Mouse (Mus musculus) brain, adult 2 months (tissue): ENCODE measurements around the gene Nrp2.

Experiments used
- DNase-seq: peaks from one replicate; pipeline ENCODE4 v3.0.0; 2011; ENCODE audit warnings: low read depth, low spot score

The Nrp2 gene

DNA sequence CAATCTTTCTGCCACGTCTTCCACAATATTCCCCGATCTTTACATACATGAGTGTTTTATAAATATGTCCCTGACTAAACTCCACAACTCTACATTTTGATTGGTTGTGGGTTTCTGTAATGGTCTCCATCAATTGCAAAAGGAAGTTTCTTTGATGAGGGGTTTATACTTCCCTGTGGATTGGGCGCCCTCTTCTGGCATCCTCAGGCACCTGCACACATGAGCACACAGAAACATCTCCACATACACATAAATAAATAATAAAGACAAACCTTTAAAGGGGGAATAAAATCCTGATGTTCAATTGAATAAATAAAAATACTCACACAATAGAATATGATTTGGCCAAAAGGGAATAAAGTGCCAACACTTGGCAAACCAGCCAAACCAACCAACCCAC, 117.1 kb downstream of the Nrp2 start:
- DNase-seq = no peak

DNA sequence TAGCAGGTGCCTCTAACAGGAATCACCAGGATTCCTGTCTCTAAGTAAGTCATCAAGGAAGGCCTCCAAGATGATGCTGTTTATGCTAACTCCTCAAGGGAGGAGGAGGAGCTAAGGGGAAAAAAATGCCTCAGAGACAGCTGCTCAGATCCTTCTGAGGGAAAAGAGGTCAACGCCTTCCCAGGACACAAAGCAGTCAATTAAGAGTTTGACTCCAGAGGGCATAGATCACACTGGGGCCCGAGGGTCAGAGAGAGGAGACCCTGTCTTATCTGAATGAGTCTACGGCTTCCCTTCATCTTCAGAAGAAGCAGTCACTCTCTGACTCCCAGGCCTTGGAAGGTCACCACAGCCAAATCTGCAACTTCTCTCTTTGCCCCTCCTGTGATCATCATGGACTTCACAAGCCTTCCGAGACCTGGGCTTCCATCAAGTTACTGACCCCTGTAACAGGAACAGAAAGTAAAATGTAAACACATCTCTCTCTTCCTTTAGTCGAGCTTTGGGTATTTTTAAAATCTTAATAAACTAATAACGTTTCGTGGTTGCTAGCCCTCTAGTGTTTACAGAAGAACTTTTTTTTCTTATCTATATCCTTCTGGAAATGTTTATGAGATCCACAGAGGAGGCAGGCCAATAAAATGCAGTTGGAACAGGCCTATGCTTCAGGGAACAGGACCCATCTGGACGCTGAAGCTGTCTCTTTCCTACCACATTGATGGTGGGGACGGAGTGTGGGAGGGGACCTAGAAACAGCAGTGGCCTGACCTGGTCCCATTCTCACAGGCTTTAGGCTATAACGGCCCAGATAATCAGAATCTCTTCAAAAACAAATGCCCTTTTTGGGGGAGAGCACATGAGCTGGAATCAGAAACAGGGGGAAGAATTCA, 118.7 kb downstream of the Nrp2 start:
- no peak for DNase-seq

DNA sequence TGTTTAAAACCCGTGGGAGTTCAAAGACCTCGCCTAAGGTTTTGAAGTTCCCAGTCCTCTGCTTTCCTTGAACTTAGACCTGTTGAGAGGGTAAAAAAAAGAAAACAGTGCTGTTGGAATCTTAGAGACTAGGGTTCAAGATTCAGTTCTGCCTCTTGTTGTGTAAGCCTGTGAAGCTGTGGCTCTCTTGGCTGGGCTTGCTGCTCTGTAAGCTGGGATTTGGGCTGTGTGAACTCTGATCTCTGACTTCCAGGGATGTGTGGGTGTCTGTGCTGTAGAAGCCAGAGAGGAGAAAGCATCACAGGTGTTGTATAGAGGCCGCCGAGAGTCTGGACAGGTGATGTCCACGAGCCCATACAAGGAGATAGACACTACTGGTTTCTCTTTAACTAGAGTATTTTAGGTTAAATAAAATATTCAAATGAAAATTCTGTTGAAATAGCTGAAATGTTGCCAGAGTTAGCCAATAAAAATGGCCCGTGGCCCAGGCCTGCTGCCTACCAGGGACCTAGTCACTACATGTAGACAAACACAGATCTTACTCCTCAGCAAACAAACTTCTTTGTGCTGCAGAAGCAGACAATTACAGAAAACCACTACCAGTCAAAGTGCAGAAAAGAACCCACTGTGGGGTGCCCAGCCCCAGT, 120.6 kb downstream of the Nrp2 start:
- DNase-seq = no peak

DNA sequence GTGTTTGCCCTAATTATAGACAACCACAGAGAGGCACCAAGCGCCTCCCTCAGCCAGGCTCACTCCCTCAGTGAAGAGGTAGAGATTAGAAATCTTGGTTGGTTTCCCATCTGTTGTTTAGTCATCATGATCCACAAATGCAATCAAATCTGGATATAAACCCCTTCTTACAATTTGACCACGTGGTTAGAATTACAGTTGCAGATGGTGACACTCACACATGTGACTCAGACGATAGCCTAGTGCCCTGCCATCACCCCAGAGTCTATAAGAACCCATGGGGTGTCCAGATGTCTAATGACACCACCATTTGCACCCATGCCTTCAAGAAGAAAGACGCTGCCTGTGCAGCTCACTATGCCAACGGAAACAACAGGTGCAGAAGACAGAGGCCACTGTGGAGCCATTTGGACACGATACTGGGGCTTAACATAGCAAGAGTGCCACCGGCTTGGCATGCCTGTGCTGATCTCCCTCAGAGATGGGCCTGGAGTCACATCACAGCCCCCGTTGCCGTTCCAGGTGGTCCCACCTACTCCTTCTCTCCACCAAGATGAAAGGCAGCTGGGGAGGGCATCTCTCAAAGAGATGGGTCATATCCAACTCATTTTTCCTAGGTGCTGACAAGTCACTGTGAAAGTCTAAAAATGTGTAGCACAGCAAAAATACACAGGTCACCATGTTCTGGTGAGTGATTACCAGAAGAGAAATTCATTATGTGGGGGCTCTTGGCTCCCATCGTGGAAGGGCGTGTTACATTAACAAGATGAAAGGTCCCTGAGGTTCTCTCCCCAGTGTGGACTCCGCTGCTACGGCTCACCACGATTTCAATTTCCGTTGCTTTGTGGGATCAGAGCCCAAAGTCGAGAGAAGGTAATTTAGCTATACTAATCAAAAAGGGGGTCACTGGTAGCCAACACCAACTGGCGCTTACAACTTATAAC, 123.0 kb downstream of the Nrp2 start:
- no peak for DNase-seq

DNA sequence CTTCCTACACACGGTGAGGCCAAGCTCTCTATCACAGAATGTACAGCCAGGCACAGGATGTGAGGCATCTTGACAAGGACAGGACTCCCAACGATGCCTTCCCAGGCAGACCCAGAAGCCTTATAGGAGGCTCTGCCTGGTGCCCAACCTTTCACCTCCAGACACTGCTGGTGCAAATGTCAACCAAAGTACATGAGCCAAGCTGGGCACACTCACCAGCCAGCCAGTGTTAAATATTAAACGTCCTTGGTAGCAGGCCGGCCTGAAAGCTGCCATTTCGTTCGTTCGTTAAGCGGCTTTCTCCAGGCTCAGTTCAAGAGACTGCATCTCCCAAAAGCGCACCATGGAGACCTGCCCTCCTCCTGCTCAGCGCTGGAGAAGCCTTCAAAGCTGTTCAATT, 124.2 kb downstream of the Nrp2 start:
- no peak for DNase-seq

DNA sequence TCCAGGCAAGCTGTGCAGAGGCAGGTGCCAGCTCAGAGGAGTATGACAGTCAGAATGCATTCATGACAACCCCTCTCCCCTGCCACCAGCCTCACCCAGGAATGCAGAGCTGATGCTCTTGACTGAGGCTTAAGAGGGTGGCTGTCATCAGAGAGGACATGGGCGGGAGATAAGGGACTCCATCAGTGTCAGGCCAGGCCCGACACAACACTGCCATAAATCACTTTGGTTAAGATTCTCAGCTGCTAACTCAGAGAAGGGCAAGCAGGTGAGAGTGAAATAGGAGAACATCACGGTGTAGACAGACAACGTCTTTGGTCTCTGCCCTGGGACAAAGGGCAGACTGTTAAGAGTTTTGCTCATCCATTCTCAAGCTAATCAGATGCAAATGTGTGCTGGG, 125.1 kb downstream of the Nrp2 start:
- DNase-seq = no peak

DNA sequence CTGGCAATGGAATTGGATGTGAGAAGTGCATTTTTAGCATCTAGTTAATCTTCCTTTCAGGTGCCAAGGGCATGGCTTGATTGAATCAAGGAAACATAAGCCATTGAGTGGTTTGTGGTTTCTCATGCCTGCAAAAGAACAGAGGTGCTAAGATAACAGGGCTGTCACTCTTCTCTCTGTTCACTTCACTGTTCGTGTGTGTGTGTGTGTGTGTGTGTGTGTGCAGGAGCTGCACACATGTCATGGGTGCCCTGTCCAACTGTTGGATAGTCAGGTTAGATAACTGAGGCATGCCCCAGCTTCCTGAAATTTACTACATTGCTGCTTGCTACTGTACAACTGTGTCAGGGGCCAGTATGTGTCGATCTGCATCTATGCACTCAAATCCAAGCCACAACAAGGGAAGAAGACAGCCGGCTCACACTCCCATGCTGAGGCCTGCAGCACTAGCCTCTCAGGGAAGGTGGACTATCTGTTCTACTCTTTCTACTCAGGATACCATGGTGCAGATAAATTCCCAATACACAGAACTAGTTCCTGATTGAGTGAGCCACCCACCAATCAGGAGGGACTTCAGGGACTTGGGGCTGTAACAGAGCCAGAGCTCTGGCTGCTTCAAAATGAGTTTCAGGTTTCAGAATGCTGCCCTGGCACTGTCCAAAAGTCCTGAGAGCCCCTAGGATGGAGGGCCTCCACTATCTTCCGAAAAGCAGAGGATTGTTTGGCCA, 126.8 kb downstream of the Nrp2 start:
- no peak for DNase-seq

DNA sequence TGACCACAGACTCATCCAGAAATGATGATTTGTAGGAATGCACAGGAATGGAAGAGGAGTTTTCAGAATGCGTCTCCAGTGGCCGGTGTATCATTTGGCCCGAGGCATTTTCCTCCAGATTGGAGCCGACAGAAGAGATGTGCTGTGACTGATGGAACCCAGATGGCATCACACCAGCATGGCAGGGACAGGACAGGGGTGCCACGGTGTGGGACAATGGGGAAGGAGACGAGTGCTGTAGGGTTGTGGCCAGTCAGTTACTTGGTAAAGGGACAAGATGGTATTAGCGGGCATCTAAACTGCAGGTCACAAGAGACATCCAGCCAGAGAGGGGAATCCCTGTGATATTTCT, 127.3 kb downstream of the Nrp2 start:
- DNase-seq = no peak

DNA sequence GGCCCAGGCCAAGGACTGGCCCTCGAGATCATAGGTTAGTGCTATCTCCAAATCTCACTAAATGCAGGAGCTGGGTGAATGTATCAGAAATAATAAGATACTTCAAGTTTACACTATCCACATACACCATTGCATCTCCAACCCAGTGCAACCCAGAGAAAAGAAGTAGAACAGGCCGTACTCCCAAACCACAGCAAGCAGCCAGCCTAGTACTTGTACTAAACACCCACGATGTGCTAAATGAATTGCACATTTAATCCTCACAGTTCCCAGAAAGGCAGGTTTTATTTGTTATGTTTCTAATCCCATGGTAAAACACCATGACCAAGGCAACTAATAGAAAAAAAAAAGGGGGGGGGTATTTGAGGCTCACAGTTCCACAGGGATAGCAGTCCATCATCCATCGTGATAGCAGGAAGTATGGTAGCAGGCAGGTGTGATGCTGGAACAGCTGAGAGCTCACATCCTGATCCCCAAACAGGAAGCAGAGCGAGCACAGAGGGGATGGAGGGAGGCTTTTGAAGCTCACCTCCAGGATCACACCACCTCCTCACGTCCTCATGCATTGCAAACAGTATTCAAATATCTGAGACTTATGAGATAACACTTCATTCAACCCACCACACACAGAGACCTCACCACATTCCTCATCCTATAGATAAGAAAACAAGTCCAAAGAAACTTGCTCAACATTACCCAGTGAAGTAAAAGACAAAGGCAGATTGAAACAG, 128.8 kb downstream of the Nrp2 start:
- DNase-seq = no peak

DNA sequence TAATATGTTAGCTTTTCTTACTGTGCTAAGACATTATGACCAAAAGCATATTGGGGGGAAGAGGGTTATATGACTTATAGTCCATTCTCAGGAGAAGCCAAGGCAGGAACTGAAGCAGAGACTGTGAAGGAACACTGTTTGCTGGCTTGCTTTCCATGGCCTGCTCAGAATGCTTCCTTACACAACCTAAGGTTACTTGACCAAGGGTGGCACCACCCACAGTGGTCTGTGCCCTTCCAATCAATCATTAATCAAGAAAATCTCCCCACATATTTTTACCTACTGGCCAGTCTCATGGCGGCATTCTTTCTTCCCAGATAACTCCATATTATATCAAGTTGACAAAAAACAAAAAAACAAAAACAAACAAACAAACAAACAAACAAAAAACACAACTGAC, 130.3 kb downstream of the Nrp2 start:
- DNase-seq = no peak

DNA sequence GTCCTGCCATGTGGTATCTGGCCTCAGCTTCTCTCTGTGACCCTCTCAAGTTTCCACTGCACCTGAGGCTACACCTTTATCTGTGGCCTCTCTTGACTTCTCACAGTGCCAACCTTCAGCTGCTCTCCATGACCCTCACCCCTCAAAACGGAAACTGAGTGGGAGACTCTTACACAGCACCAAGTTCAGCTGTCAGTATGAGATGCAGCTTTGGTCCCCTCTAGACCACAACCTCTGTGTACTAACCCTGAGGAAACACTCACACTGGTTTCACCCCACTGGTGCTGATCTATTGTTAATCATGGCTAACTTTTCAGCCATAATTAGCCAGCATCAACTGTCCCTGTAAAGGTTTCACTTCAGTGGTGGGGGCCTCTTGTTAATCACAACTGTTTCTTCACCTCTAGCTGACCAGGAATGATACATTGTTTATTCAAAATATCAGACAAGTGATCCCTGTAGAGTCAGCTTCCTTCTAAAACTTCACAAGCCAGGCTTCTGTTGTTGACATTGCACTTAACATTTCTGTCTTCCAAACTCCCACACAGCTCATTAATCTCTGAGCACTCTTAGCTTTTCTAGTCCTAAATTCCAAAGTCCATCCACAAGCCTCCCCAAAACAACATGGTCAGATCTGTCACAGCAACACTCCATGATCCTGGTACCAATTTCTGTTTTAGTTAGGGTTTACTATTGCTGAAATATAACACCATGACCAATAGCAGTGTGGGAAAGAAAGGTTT, 131.5 kb downstream of the Nrp2 start:
- DNase-seq = no peak

DNA sequence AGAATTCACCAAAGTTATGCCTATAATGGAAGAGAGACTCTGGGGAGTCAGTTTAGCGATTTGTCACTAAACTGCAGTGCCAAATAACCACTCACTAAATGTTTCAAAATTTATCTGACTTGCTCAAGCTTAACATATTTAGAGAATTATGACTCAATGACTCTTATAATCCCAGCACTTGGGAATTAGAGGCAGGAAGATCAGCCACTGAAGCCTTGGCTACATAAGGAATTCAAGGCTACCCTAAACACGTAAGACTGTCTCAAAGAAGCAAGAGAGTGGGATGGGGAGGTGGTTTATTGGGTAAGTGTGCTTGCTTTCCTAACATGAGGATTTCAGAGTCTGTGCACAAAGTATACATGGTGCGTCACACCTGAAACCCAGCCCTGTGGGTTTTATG, 135.0 kb downstream of the Nrp2 start:
- DNase-seq = no peak

DNA sequence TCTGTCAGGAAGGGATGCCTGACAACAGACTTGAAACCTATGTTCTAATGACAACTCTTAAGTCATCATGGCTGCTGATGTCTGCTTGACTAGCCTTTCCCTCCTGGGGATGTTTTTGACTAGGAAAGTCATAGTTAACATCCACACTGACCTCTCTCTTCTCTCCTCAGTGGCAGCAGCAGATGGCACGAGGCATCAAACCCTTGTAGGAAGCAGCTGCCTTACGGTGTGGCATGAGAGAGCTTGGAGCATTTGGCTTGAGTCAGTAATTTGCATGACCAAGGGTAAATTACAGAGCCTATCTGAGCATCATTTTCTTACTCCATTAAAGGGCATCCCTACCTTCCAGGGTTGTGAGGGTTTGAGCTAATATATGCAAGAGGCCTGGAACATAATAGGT, 135.5 kb downstream of the Nrp2 start:
- no peak for DNase-seq

DNA sequence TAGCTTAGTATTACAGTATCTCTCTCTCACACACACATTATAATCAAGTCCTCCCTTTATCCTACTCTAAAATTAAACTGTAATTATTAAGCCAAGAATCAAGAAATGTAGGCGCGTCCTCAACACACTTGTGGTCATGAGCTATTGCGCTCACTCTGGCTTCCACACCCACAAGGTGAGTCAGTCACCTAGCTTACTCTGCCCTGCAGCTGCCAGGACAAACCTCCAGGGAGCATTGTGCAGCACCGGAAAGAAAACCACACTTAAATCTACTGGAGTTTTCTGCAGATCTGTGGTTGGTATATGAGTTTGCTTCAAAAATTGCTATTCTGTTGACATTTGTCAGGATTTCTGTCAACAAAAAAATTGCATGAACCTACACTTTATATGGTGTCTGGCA, 140.1 kb downstream of the Nrp2 start:
- DNase-seq = no peak

DNA sequence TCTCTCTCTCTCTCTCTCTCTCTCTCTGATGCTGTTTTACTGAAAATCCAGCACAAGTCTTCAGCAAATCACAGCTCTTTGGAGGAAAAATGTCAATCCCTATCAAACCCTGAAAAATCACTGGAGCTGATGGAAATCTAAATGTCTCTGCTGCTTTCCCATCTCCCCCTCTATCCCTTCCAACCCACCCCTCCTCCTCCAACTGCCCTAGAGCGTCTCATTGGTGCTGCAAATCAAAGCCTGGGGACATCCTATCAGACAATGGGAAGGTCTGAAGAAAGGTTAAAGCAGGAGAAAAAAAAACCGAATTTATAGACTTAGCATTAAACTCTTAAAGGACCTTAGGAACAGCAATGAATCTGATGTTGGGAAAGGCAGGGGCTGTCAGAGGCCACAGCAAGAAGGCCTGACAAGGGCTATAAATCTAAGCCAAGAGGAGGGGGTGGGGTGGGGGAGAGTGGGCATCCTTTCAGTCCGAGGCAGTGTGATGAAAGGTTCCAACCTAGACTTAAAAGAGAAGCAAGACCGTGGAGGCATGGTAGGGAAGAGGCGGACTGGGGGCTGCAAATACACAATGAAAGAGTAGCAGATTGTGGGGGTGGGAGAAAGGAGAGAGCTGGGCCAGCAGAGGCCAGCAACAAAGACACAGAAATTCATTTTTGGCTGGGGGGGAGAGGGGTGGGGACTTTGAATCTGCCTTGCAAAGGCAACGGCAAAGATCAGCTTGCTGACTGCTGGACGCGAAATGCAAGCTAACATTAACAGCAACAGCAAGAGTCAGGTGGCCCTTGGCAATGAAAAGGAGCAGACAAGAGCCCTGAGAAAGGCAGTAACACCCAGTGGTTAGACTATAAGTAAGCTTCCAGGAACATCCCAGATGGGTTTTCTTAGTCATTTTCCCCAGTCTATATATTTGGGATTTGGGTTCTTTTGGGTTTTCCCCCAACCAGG, 148.2 kb downstream of the Nrp2 start:
- DNase-seq = no peak

DNA sequence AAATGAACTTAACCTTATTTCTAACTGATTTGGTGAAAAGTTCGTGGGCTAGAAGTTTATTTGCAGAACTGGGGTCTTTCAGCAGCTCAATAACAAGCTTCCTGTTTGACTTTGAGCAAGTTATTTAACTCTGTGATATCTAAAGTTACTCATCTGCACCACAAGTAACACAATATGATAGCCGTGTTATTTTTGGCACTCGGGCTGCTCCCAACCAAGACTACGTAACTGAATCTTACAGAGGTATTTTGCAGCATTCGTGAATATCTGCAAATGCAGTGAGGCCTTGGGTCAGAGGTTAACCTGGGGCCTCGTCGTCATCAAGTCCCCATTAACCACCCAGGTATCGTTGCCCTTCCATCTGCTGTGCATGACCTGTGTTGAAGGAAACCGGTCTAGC, 150.3 kb downstream of the Nrp2 start:
- no peak for DNase-seq

DNA sequence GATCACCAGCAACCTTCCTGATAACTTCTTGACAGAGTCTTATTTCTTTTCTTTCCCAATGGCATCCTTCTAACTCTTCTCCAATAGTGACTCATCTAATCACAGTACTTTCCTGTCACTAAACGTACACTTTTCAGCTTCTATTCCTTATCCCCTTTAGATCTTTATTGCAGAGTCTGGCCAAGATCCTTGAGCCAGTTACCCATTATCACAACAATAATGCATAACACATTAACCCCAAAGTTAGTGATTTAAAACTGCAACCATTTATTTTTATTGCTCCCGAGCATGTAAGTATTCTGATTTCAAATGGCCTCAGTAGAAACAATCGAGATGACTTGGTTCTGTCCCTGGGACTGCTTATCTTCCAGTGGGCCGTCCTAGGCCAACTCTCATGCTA, 150.9 kb downstream of the Nrp2 start:
- no peak for DNase-seq

DNA sequence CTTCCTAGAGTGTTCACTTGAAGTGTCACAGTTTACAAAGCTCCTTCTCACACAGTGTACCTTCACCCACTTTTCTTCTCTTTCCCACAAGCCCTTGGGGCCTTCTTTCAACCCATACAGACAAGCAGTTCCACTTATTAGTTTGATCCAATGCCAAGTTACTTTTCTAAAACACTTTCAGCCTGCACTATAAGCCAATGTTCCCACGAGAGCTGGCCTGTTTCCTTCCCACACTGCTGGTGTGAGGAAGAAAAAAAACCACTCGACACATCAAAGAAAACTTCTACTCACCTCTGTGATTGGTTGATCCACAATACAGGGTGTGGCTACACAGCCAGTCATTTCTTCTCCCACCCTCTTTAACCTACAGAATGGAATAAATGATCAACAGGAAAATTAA, 156.0 kb downstream of the Nrp2 start:
- no peak for DNase-seq
